Mouse (Mus musculus) left cerebral cortex, postnatal 4 days (tissue): ENCODE data around the gene Gm28048. TPM values are rescaled to one million over a fixed set of nuclear protein-coding genes. Genes with fewer than 3 reads are reported as not detected.

Experiments
- total RNA-seq, 2 experiments: library from RNA; stranded (reverse); gene quantifications; 2 replicates each; pipeline ENCODE4 v1.2.3; 2021

Gene Gm28048
- total RNA-seq, 2 experiments from 2014 or later: 2.2 to 2.9 TPM

Other genes with a start within 250 kb of the Gm28048 start
- gene B3gnt2, start 121.1 kb downstream of the Gm28048 start, total RNA-seq: 1 to 10 TPM; 4.1 to 4.3 TPM
- gene Zrsr1, start 10.1 kb downstream of the Gm28048 start, total RNA-seq: 10 to 100 TPM; 28.8 to 33.1 TPM
- 10 to 100 TPM; 60.6 to 68.7 TPM for gene Commd1, start 292 bp upstream of the Gm28048 start, total RNA-seq
- gene Cct4, start 8.4 kb upstream of the Gm28048 start, total RNA-seq: 100 to 1,000 TPM; 194 to 197 TPM
- gene Fam161a, start 25.4 kb upstream of the Gm28048 start, total RNA-seq: 1 to 10 TPM; 3.9 to 4.3 TPM